Mouse (Mus musculus) liver, postnatal 0 days (tissue): ENCODE results near the gene Meaf6. TPM values are rescaled to one million over a fixed set of nuclear protein-coding genes. Genes with fewer than 3 reads are reported as not detected.
A peak's percentile ranks its signal among the peaks of the same experiment; 100 is the strongest.

ENCODE experiments used
- ATAC-seq: fragments of 200-750 bp; cut with Nextera tagmentation; 2 replicates; pipeline ENCODE4 v1.8.0; 2017; ENCODE audit warnings: mild to moderate bottlenecking, moderate library complexity
- DNase-seq: peaks from one replicate; pipeline ENCODE4 v3.0.0-alpha.2; 2016
- H3K27ac ChIP-seq: fragments of 300-500 bp; sonication (generic); 2 replicates; pipeline ENCODE4 v1.5.1; 2014; ENCODE audit warnings: antibody characterized with exemption, moderate library complexity, mild to moderate bottlenecking, low read depth
- H3K27me3 ChIP-seq: fragments of 300-500 bp; sonication (generic); 2 replicates; pipeline ENCODE4 v1.6.1; 2014; ENCODE audit warnings: low read length, control low read depth, mixed read lengths; ENCODE audit not compliant: insufficient read depth
- H3K36me3 ChIP-seq: fragments of 300-500 bp; sonication (generic); replicated peaks from 2 replicates; pipeline ENCODE4 v1.6.1; 2014; ENCODE audit warnings: mild to moderate bottlenecking, control low read depth, low read length, moderate library complexity, mixed read lengths; ENCODE audit not compliant: insufficient read depth
- H3K4me1 ChIP-seq: fragments of 300-500 bp; sonication (generic); 2 replicates; pipeline ENCODE4 v1.6.1; 2014; ENCODE audit warnings: antibody characterized with exemption, mild to moderate bottlenecking, control low read depth; ENCODE audit not compliant: insufficient read depth
- H3K4me2 ChIP-seq: fragments of 300-500 bp; sonication (generic); 2 replicates; pipeline ENCODE4 v1.6.1; 2014; ENCODE audit warnings: low read depth, mild to moderate bottlenecking, low read length, moderate library complexity, mixed read lengths
- H3K4me3 ChIP-seq: fragments of 300-500 bp; sonication (generic); 2 replicates; pipeline ENCODE4 v1.5.1; 2014; ENCODE audit warnings: low read depth, low read length
- H3K9ac ChIP-seq: fragments of 300-500 bp; sonication (generic); replicated peaks from 2 replicates; pipeline ENCODE4 v1.6.1; 2014; ENCODE audit warnings: mild to moderate bottlenecking, moderate library complexity
- H3K9me3 ChIP-seq: fragments of 300-500 bp; sonication (generic); 2 replicates; pipeline ENCODE4 v1.6.1; 2016; ENCODE audit warnings: mild to moderate bottlenecking, control low read depth, low read length, mixed read lengths
- CTCF ChIP-seq: sonication (generic); IDR thresholded peaks from 2 replicates; pipeline ENCODE4 v1.5.1; 2016; ENCODE audit warnings: antibody characterized with exemption, low read depth
- EP300 ChIP-seq: IDR thresholded peaks from 2 replicates; pipeline ENCODE4 v1.6.1; 2016; ENCODE audit warnings: antibody characterized with exemption, low read depth, mild to moderate bottlenecking
- WGBS: fragments of 180-500 bp; shearing (Covaris S2); extraction: QIAGEN DNeasy Blood & Tissue Kit; methylation state at CpG from one replicate; pipeline ENCODE4 v1.1.7; 2014; ENCODE audit not compliant: insufficient replicate concordance; 5-methylcytosine and 5-hydroxymethylcytosine counted together
- polyA plus RNA-seq: library from polyadenylated mRNA; unstranded; fragments of >200 nt; fragmentation: Nextera tagmentation; extraction: Ambion mirVana; gene quantifications from 2 replicates; pipeline ENCODE4 v1.2.1, GENCODE M21; 2015

Meaf6 gene
- polyA plus RNA-seq, 1 experiment from 2014 or later: 15.2 TPM

DNA sequence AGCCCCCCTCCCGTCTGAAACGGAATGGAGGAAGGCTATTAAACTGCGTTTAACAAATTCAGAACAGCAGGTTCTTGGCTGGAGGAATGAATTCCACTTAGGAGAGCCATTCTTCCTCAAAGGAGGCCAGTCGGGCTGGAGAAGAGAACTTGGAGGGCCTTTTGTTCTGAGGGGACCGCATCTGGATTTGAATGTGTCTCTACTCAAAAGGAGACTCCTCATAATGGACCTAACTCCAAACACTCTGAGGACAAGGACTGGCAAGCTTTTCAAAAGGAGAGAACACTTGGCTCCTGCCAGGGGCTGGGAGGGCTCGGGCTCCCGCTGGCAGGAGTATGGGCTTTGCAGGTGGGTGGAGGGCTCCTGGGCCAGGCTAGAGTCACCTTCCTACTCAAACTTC, 59.7 kb downstream of the Meaf6 start:
- no peak for ATAC-seq

DNA sequence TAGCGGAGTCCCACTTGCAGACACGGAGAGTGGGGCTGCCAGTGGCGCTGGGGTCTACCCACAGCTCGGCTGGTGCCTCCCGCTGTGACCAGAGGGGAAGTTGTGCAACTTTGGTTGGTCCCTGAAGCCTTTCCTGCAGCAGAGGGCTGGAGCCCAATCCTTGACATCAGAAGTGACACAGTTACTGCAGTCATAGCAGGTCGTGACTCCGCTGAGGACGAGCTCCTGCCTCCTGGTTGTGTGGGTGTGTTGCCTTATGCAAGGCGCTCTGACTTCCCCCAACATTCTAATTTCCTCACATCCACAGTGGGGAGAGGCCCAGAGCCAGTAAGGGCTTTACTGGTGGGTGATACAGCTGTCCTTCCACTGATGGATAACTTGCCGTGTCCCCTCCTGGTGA, 60.3 kb downstream of the Meaf6 start:
- Histone ChIP-seq H3K27me3 (no peaks in the 10 kb centered on the region), H3K9ac (no peak overlapping the region), H3K4me3 (no peak overlapping the region), H3K4me2 (peak overlapping the region; percentile 40; the same call in 1 of the 2 replicates), H3K9me3 (no peaks in the 10 kb centered on the region), H3K36me3 (no peaks in the 10 kb centered on the region), H3K4me1 (no peaks in the 10 kb centered on the region), H3K27ac (peak overlapping the region; percentile 70)
- 7% methylated on average over 10 of the region's 10 CpGs for WGBS
- DNase-seq (peak; percentile 47), ATAC-seq (peak; percentile 74)
- no peak for TF ChIP-seq CTCF
- no peak for TF ChIP-seq EP300

More for the DNA sequence above, 59.7 kb downstream of the Meaf6 start:
- WGBS: 45% methylated on average over 7 of the region's 7 CpGs
- DNase-seq: no peak
- H3K27ac ChIP-seq: peak overlapping the region; percentile 70
- H3K9ac ChIP-seq: no peak overlapping the region
- no peaks in the 10 kb centered on the region for H3K9me3 ChIP-seq
- no peak for TF ChIP-seq EP300
- no peak for TF ChIP-seq CTCF
- H3K27me3 ChIP-seq: no peaks in the 10 kb centered on the region
- peak overlapping the region; percentile 7; the same call in 1 of the 2 replicates for H3K4me2 ChIP-seq
- H3K4me3 ChIP-seq: no peak overlapping the region
- no peaks in the 10 kb centered on the region for H3K4me1 ChIP-seq
- H3K36me3 ChIP-seq: no peaks in the 10 kb centered on the region

DNA sequence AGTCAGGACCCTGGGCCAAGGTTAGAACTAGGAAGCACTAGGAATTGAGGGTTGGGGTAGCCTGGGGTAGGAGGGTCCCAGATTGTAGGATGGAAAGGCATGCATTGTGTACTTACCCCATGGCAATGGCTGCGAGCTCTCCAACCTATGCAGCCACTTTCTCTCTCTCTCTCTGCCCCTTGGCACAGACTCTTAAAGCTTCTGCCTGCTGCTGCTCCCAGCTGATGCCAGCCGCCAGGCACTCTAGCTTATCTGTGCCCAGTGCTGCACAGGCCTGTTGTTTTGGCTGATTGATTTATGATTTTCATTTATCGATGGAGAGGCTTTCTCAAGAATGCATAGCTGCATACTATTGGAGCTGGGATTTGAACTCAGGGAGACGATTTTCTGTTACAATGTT, 63.0 kb downstream of the Meaf6 start:
- H3K36me3 ChIP-seq: no peaks in the 10 kb centered on the region
- ATAC-seq (no peak), DNase-seq (no peak)
- 81% methylated on average over 4 of the region's 4 CpGs for WGBS
- TF ChIP-seq CTCF: no peak
- no peak for TF ChIP-seq EP300
- no peaks in the 10 kb centered on the region for H3K4me1 ChIP-seq
- no peak overlapping the region for H3K4me3 ChIP-seq
- H3K9ac ChIP-seq: no peak overlapping the region
- no peaks in the 10 kb centered on the region for H3K27me3 ChIP-seq
- no peak overlapping the region for H3K4me2 ChIP-seq
- no peak overlapping the region for H3K27ac ChIP-seq
- no peaks in the 10 kb centered on the region for H3K9me3 ChIP-seq

DNA sequence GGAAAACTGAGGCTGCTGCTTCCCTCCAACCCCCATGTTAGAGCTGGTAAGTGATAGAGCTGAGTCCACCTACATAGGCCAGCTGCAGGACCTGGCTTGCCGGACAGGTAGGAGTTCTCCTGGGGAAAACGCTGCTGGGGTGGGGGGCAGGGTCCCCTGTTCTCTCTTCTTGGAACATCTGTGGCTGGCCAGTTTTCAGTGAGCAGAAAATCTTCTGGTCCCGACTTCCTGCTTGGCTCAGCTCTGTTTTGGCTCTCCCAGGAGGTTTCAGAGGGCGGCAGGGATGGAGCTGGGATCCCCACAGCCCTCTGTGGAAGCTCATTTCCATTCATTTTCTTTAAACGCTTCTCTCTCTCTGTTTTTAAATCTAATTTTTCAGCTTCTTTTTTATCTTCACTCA, 64.5 kb downstream of the Meaf6 start:
- WGBS: 52% methylated on average over 5 of the region's 5 CpGs
- ATAC-seq: no peak

DNA sequence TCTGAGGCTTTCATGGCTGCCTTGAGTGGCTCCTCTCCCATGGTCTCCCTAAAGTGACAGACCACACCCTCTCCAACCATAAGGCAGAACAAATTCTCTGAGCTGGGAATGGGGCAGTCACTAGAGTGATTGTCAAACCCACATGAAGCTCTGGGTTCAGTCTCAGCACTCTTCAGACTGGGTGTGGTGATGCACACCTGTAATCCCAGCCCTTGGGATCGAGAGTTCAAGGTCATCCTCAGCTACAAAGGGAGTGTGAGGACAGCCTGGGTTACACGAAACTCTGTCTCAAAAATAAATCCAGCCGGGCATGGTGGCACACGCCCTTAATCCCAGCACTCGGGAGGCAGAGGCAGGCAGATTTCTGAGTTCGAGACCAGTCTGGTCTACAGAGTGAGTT, 67.5 kb downstream of the Meaf6 start:
- H3K9me3 ChIP-seq: no peaks in the 10 kb centered on the region
- no peak overlapping the region for H3K4me2 ChIP-seq
- no peaks in the 10 kb centered on the region for H3K36me3 ChIP-seq
- H3K9ac ChIP-seq: no peak overlapping the region
- H3K4me3 ChIP-seq: no peak overlapping the region
- no peak overlapping the region for H3K27ac ChIP-seq
- no peaks in the 10 kb centered on the region for H3K4me1 ChIP-seq
- DNase-seq (no peak), ATAC-seq (no peak)
- 78% methylated on average over 6 of the region's 6 CpGs for WGBS
- TF ChIP-seq CTCF (no peak), EP300 (no peak)
- no peaks in the 10 kb centered on the region for H3K27me3 ChIP-seq

More for the DNA sequence above, 64.5 kb downstream of the Meaf6 start:
- TF ChIP-seq CTCF: no peak
- TF ChIP-seq EP300: no peak
- H3K9ac ChIP-seq: no peak overlapping the region
- DNase-seq: no peak
- H3K36me3 ChIP-seq: no peaks in the 10 kb centered on the region
- no peaks in the 10 kb centered on the region for H3K9me3 ChIP-seq
- no peaks in the 10 kb centered on the region for H3K4me1 ChIP-seq
- H3K4me3 ChIP-seq: no peak overlapping the region
- H3K4me2 ChIP-seq: no peak overlapping the region
- no peaks in the 10 kb centered on the region for H3K27me3 ChIP-seq
- no peak overlapping the region for H3K27ac ChIP-seq

DNA sequence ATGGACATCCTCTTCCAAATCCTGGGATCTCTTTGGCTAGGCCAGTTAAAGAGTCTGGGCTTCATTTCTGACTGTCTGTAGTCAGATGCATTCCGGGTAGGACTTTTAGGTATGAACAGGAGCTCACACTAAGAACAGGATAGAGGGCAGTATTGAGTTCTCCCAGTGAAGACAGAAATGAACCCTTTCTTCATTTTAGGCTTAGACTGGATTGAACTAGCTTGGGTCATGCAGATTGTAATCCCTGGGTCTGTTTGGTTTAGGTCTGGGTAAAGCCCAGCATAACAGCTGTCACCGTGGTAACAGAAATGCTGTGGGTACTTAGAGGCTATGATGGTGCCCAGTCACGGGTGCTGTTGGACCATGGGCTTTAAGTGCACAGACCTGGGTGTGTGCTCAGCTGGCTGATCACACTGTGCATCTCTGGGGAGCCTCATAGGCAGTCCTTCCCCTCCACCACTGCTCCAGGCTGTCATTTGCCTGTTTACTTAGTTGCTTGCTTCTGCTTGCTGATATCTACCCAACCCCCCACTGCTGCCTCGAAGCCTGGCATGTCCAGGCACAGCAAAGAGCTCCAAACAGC, 68.8 kb downstream of the Meaf6 start:
- no peak overlapping the region for H3K9ac ChIP-seq
- no peaks in the 10 kb centered on the region for H3K36me3 ChIP-seq
- ATAC-seq: no peak
- H3K27ac ChIP-seq: no peak overlapping the region
- WGBS: 60% methylated on average over 4 of the region's 4 CpGs
- TF ChIP-seq CTCF: no peak
- no peak for TF ChIP-seq EP300
- no peak overlapping the region for H3K4me2 ChIP-seq
- no peaks in the 10 kb centered on the region for H3K9me3 ChIP-seq
- H3K4me1 ChIP-seq: no peaks in the 10 kb centered on the region
- no peaks in the 10 kb centered on the region for H3K27me3 ChIP-seq
- no peak overlapping the region for H3K4me3 ChIP-seq
- no peak for DNase-seq
